Mouse (Mus musculus): ENCODE results near the gene Flt4. TPM values are rescaled to one million over a fixed set of nuclear protein-coding genes. Genes with fewer than 3 reads are reported as not detected.
A peak's percentile ranks its signal among the peaks of the same experiment; 100 is the strongest.

The Flt4 gene
- polyA plus RNA-seq, 1 experiment from 2014 or later: 5.4 TPM

DNA sequence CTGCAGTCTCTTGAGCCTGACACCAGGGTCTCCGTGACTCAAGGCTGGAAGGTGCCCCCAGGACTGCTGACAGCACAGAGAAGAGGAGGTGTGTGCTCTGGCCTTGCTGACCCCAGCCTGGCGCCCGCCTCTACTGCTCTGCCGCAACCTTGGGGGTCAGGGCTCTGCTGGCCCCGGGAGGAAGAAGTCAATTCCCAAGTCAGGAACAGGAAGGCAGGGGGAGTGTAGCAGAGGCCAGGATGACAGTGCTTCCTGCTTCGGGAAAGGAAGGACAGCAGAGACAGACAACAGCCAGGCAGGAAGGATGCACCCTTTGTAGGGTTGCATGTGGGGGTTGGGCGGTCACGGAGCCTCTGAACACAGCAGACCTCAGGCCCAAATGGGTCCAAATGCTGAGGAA is 9.4 kb downstream of the Flt4 start:
- Histone ChIP-seq H3K4me3 (no peak overlapping the region), H3K27me3 (peaks cover 14% of the 10 kb centered on the region), H3K36me3 (no peaks in the 10 kb centered on the region), H3K27ac (no peak overlapping the region), H3K4me2 (replicated peaks) (no peak overlapping the region), H3K9me3 (no peaks in the 10 kb centered on the region), H3K4me1 (no peaks in the 10 kb centered on the region), H3K9ac (no peak overlapping the region)
- ATAC-seq (ENCODE audit: insufficient number of reproducible peaks, insufficient read depth, low FRiP score, low TSS enrichment): no peak
- WGBS: 69% methylated on average over 8 of the region's 8 CpGs

DNA sequence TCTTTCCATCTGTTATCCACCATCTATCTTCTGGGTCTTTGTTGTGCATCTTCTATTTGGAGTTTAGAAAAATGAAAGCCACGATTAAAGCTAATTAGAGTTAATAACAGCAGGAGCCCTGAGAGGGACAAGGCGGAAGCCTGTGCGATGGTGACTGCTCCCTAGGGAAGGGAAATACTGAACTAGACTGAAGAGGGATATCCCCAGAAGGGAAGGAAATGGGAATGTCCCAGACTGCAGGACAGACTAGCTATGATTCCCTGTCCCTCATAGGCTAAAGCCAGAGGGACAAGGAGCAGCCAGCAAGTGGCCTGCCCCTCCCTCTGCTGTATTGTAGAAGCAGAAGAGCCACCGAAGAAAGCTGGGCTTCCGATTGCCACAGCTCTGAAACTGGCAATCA is 12.9 kb downstream of the Flt4 start:
- Histone ChIP-seq H3K9ac (no peak overlapping the region), H3K4me1 (no peaks in the 10 kb centered on the region), H3K4me2 (replicated peaks) (no peak overlapping the region), H3K36me3 (no peaks in the 10 kb centered on the region), H3K27ac (no peak overlapping the region), H3K9me3 (no peaks in the 10 kb centered on the region), H3K27me3 (no peaks in the 10 kb centered on the region), H3K4me3 (no peak overlapping the region)
- whole genome bisulfite sequencing: 73% methylated on average over 5 of the region's 5 CpGs
- no peak for ATAC-seq (ENCODE audit: insufficient number of reproducible peaks, insufficient read depth, low FRiP score, low TSS enrichment)

DNA sequence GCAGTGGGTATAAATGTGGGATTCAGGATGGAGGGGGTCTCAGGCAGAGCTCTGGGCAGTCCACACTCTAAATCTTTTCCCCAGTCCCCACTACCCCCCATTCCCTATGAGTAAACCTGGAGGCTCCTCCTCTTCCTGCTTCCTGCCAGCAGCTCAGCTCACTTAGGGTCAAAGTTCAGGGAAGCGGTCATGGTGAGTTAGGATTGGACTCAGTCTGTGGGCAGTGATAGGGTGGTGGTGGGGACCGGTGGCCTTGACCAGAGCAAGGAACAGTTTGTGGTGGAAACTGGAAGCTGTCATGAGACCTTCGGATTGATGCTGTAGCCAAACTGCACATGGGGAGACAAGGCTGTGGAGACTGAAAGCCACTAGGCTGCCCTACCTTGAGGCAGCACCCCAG is 15.1 kb downstream of the Flt4 start:
- Histone ChIP-seq H3K27ac (no peak overlapping the region), H3K4me2 (replicated peaks) (no peak overlapping the region), H3K27me3 (no peaks in the 10 kb centered on the region), H3K9ac (no peak overlapping the region), H3K4me3 (no peak overlapping the region), H3K4me1 (no peaks in the 10 kb centered on the region), H3K36me3 (no peaks in the 10 kb centered on the region), H3K9me3 (no peaks in the 10 kb centered on the region)
- ATAC-seq (ENCODE audit: insufficient number of reproducible peaks, insufficient read depth, low FRiP score, low TSS enrichment): no peak
- 70% methylated on average over 3 of the region's 3 CpGs for WGBS

DNA sequence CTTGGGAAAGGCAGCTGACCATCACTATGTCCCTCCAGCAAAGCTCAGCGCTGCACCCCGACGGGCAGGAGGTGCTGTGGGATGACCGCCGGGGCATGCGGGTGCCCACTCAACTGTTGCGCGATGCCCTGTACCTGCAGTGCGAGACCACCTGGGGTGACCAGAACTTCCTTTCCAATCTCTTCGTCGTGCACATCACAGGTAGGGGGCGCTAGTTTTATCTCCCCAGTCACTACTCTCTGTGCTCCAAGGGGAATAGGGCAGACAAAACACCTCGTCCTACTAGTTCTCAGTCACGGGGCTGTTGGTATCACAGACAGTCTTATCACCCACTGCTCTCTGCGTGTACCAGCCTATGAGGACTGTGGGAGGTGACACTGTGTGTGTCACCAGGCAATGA is 16.8 kb downstream of the Flt4 start:
- no peak overlapping the region for H3K9ac ChIP-seq
- no peak overlapping the region for H3K27ac ChIP-seq
- no peaks in the 10 kb centered on the region for H3K9me3 ChIP-seq
- no peak for ATAC-seq (ENCODE audit: insufficient number of reproducible peaks, insufficient read depth, low FRiP score, low TSS enrichment)
- H3K27me3 ChIP-seq: 0 out of 2 replicates have a peak, but pooled peaks cover 4% of the 10 kb centered on the region
- no peaks in the 10 kb centered on the region for H3K36me3 ChIP-seq
- no peaks in the 10 kb centered on the region for H3K4me1 ChIP-seq
- 61% methylated on average over 15 of the region's 15 CpGs for WGBS
- no peak overlapping the region for H3K4me2 ChIP-seq (replicated peaks)
- no peak overlapping the region for H3K4me3 ChIP-seq

DNA sequence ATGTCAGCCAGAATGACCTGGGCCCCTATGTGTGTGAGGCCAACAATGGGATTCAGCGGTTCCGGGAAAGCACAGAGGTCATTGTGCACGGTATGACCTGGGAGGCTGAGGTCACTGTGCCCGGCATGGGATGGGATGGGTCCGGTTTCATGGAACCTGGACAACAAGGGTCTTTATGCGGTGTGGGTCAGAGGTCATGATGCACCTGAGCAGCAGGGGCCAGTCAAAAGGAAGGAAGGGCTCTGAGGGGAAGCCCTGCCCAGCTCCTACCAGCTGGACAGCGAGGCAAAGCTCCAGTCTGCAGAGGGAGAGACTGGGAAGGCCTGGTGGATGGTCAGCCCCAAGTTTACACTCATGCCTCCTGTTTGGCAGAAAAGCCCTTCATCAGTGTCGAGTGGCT is 17.7 kb downstream of the Flt4 start:
- 54% methylated on average over 8 of the region's 8 CpGs for WGBS
- Histone ChIP-seq H3K4me3 (no peak overlapping the region), H3K9ac (no peak overlapping the region)

DNA sequence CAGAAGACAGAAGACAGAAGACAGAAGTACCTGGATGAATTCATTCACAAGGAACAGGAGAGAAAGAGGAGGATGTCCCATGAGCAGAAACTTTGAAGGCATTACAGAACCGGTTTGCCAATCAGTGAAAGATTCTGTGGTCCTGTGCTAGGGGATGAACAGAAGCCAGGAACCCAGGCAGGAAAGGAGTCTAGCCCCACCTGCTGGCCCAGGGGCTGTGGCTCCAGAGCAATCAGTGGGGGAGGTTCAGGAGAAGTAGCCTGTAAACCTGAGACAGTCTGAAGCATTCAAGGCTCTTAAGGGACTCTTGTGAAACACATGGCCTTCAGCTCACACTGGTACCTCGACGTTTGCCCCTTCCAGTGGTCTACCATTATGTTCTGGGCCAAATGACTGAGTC is 22.1 kb downstream of the Flt4 start:
- Histone ChIP-seq H3K27ac (no peak overlapping the region), H3K4me2 (replicated peaks) (no peak overlapping the region), H3K9me3 (no peaks in the 10 kb centered on the region), H3K4me1 (peaks cover 3% of the 10 kb centered on the region), H3K36me3 (no peaks in the 10 kb centered on the region), H3K27me3 (peaks cover 40% of the 10 kb centered on the region), H3K4me3 (no peak overlapping the region), H3K9ac (no peak overlapping the region)
- 42% methylated on average over 3 of the region's 3 CpGs for WGBS
- ATAC-seq (ENCODE audit: insufficient number of reproducible peaks, insufficient read depth, low FRiP score, low TSS enrichment): no peak

More for the DNA sequence above, 17.7 kb downstream of the Flt4 start:
- no peak overlapping the region for H3K27ac ChIP-seq
- no peak for ATAC-seq (ENCODE audit: insufficient number of reproducible peaks, insufficient read depth, low FRiP score, low TSS enrichment)
- no peaks in the 10 kb centered on the region for H3K36me3 ChIP-seq
- no peaks in the 10 kb centered on the region for H3K4me1 ChIP-seq
- no peaks in the 10 kb centered on the region for H3K9me3 ChIP-seq
- 0 out of 2 replicates have a peak, but pooled peaks cover 4% of the 10 kb centered on the region for H3K27me3 ChIP-seq
- H3K4me2 ChIP-seq (replicated peaks): no peak overlapping the region

DNA sequence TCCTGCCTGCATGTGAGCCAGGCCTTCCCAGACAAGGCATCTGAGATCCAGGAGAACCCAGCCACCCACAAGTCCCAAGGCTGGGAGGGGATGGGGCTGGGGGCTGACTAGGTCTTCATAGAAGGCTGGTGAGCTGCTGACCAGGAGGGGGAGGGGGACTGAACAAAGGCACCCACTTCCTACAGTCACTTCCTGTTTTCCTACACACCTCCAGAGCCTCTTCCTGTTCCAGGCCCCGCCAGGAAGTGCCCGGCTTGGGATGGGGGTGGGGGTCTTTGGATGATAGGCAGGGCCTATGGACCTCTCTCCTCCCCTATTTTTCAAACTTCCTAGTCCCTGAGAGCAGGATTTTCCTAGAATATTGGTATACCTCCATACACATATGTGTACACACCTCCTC is 23.2 kb downstream of the Flt4 start:
- H3K36me3 ChIP-seq: no peaks in the 10 kb centered on the region
- peaks cover 51% of the 10 kb centered on the region for H3K27me3 ChIP-seq
- WGBS: 50% methylated on average over 2 of the region's 2 CpGs

DNA sequence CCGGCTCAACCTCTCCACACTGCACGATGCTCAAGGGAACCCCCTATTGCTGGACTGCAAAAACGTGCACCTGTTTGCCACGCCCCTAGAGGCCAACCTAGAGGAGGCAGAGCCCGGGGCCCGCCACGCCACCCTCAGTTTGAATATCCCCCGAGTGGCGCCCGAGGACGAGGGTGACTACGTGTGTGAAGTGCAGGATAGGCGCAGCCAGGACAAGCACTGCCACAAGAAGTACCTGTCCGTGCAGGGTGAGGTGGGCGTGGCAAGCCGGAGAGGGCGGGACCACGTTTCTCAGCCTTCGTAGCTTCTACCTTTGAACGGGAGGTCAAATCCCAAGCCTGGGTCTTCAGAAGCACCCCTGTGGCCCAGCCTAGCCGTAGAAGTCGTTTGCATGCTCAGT is 25.0 kb downstream of the Flt4 start:
- Histone ChIP-seq H3K4me3 (peak overlapping the region; percentile 18), H3K4me2 (replicated peaks) (peak overlapping the region; percentile 27; the same call in 1 of the 2 replicates), H3K36me3 (no peaks in the 10 kb centered on the region), H3K4me1 (peaks cover 3% of the 10 kb centered on the region), H3K27me3 (peaks cover 61% of the 10 kb centered on the region), H3K27ac (no peak overlapping the region), H3K9me3 (no peaks in the 10 kb centered on the region), H3K9ac (no peak overlapping the region)
- ATAC-seq (ENCODE audit: insufficient number of reproducible peaks, insufficient read depth, low FRiP score, low TSS enrichment): no peak
- 5% methylated on average over 22 of the region's 22 CpGs for WGBS

More for the DNA sequence above, 23.2 kb downstream of the Flt4 start:
- no peaks in the 10 kb centered on the region for H3K9me3 ChIP-seq
- no peak overlapping the region for H3K27ac ChIP-seq
- no peak overlapping the region for H3K4me2 ChIP-seq (replicated peaks)
- H3K4me1 ChIP-seq: peaks cover 3% of the 10 kb centered on the region
- no peak for ATAC-seq (ENCODE audit: insufficient number of reproducible peaks, insufficient read depth, low FRiP score, low TSS enrichment)
- H3K9ac ChIP-seq: no peak overlapping the region
- H3K4me3 ChIP-seq: no peak overlapping the region

DNA sequence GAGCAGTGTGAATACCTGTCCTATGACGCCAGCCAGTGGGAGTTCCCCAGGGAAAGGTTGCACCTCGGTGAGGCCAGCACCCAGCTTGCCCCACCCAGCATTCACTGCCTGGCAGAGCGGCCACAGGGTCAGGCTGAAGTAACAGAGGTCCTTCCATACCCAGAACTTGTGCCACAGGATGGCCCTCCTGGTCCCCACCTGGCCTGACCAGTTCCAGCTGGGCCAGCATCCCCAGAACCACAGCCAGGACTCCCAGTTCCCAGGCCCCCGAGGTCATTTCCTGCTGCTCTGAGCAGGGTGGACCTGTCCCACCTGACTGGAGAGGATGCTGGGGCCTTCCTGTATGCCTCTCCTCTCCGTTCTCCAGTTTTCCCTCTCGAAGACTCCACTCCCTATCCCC is 26.6 kb downstream of the Flt4 start:
- Histone ChIP-seq H3K9me3 (no peaks in the 10 kb centered on the region), H3K27ac (no peak overlapping the region), H3K27me3 (peaks cover 57% of the 10 kb centered on the region), H3K4me1 (peaks cover 3% of the 10 kb centered on the region), H3K4me2 (replicated peaks) (no peak overlapping the region), H3K36me3 (no peaks in the 10 kb centered on the region), H3K4me3 (no peak overlapping the region), H3K9ac (no peak overlapping the region)
- 69% methylated on average over 6 of the region's 6 CpGs for WGBS
- no peak for ATAC-seq (ENCODE audit: insufficient number of reproducible peaks, insufficient read depth, low FRiP score, low TSS enrichment)

DNA sequence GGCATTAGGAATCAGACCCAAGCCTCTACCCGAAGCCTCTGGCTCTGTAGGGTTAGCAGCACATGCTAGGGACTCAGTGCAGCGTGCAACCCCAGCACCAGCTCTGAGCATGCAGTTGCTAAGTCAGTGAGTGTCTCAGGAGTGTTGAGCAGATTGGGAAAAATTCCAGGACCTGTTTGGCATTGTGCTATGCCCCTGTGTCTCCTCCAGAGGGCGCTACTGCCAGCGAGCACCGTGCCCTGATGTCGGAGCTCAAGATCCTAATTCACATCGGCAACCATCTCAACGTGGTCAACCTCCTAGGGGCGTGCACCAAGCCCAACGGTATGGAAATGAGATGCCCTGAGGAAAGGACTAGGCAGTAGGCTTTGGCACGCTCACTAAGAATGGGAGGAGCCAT is 27.4 kb downstream of the Flt4 start:
- Histone ChIP-seq H3K4me3 (no peak overlapping the region), H3K36me3 (no peaks in the 10 kb centered on the region), H3K27ac (no peak overlapping the region), H3K27me3 (peaks cover 57% of the 10 kb centered on the region), H3K4me2 (replicated peaks) (peak overlapping the region; percentile 20), H3K4me1 (peaks cover 3% of the 10 kb centered on the region), H3K9me3 (no peaks in the 10 kb centered on the region), H3K9ac (no peak overlapping the region)
- 4% methylated on average over 11 of the region's 11 CpGs for WGBS
- ATAC-seq (ENCODE audit: insufficient number of reproducible peaks, insufficient read depth, low FRiP score, low TSS enrichment): no peak

DNA sequence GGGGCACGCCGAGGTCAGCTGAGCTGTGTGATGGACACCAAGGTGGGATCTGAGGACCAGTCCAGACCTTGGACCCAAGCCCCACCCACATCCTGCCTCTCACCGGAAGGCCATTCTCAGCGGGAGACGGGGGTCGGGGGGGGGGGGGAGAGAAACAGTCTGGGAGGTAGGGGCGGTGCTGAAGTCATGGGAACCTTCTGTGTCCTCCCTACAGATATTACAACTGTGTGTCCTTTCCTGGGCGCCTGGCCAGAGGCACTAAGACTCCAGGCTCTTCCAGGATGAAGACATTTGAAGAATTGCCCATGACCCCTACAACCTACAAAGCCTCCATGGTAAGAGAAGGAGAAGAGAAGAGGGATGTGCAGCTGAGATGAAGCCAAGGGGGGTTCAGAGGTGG is 36.6 kb downstream of the Flt4 start:
- Histone ChIP-seq H3K27ac (no peak overlapping the region), H3K9me3 (no peaks in the 10 kb centered on the region), H3K4me2 (replicated peaks) (no peak overlapping the region), H3K4me1 (peaks cover 3% of the 10 kb centered on the region), H3K9ac (no peak overlapping the region), H3K36me3 (no peaks in the 10 kb centered on the region), H3K27me3 (no peaks in the 10 kb centered on the region), H3K4me3 (no peak overlapping the region)
- no peak for ATAC-seq (ENCODE audit: insufficient number of reproducible peaks, insufficient read depth, low FRiP score, low TSS enrichment)
- WGBS: 49% methylated on average over 8 of the region's 8 CpGs

DNA sequence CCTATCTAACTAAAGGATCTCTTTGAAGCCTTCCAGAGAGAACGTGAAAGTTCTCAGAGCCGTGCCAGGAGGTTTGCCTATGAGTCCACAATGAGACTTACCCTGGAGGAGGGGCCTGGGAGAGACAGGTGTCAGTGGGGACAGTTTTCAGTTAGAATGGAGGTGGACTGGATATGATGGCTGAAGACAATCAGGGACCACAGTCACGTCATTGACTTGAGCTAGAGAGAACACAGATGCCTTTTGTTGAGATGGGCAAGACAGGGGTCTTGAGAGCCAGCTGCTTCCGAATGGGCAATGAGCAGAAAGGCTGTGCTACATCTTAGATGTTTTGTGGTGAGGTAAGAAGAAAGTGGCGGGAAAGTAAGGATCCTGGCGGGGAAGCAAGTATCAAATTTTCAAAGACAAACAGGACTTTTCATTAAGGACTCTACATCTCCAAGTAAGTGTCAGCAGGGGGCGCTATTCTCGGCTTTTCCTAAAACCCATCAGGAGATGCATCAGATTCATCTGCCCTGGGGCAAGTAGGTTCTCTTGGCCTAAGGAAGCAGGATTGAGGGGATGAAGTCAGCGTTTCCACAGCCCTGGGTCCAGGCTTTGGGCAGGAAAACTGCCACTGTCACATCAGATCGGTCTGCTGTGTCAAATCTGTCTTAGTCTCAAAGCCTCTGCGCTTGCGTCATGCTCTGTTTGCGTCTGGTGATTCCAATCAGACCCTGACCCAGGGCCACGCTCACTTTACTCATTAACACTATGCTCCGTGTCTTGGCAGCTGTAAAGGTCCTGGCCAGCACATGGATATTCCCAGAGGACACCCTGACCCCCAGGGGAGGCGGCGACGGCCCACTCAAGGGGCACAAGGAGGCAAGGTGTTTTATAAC is 41.3 kb downstream of the Flt4 start:
- WGBS: 52% methylated on average over 18 of the region's 18 CpGs
- H3K9me3 ChIP-seq: peaks cover 4% of the 10 kb centered on the region; the same call in 1 of the 2 replicates
- 0 out of 2 replicates have a peak overlapping the region, but pooled peaks have one; percentile 11 for H3K27ac ChIP-seq
- H3K4me2 ChIP-seq (replicated peaks): no peak overlapping the region
- H3K36me3 ChIP-seq: no peaks in the 10 kb centered on the region
- no peaks in the 10 kb centered on the region for H3K27me3 ChIP-seq
- no peak overlapping the region for H3K9ac ChIP-seq
- no peak overlapping the region for H3K4me3 ChIP-seq
- no peak for ATAC-seq (ENCODE audit: insufficient number of reproducible peaks, insufficient read depth, low FRiP score, low TSS enrichment)
- H3K4me1 ChIP-seq: peaks cover 7% of the 10 kb centered on the region
